Mouse (Mus musculus) testis, postnatal 10 days (tissue): ENCODE measurements around the gene Zg16.

Source experiments
- DNase-seq: peaks from one replicate; pipeline ENCODE4 v3.0.0; 2021; ENCODE audit warnings: low spot score

The Zg16 gene

GRCm38 (mm10) chr7:127004122-127004875 is 82.8 kb downstream of the Zg16 start:
- DNase-seq: no peak

GRCm38 (mm10) chr7:127003620-127004019 is 83.5 kb downstream of the Zg16 start:
- DNase-seq: no peak
